Mouse (Mus musculus) left cerebral cortex, adult 18-20 months (tissue): ENCODE measurements around the gene Cacna2d3. TPM values are rescaled to one million over a fixed set of nuclear protein-coding genes. Genes with fewer than 3 reads are reported as not detected.

Experiments used
- DNase-seq, 2 experiments: peaks; one replicate each; pipeline ENCODE4 v3.0.0; 2021 to 2022; ENCODE audit warnings: low spot score in 2 of 2, mixed read lengths in 1 of 2
- total RNA-seq, 2 experiments: library from RNA; stranded (reverse); gene quantifications; 2 replicates each; pipeline ENCODE4 v1.2.3; 2021

The Cacna2d3 gene
- total RNA-seq, 2 experiments from 2014 or later, result 101 to 110 TPM

DNA sequence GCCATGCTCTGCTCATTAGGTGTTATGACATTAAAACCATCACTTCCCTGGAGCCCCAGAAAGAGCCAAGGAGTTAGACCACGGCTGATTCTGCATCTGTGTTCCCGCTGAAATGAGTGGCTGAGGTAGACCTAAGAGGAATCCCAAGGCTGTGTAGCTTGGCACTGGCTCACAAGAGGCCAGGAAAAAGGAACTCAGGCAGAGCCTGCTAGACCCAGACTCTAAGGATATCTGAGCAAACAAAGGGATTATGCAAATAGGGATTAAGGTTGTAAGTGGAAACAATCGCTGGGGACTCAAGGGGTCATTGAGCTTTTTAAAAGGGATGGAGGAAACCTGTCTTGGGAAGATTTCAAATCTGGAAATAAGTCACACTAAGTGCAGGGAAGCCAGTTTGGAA is 766.5 kb downstream of the Cacna2d3 start:
- DNase-seq, result no peak

DNA sequence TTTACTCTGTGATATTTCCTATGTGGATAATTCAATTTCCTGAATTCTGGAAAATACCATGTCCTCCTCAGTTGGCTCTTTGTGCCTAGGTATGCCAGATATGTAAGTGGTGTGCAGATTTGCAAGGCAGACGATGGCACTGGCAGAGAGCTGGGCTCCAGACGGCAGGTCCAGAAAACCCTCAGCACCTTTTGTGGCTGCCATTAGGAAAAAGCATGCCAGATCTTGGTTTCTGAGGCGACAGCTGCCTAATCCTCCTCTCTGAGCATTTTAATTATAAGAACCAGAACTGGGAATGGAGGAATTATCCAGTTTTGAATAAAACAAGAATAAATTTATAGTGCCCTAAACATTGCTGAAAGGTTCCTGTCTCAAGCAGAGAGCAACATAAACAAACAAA is 767.1 kb downstream of the Cacna2d3 start:
- no peak for DNase-seq

DNA sequence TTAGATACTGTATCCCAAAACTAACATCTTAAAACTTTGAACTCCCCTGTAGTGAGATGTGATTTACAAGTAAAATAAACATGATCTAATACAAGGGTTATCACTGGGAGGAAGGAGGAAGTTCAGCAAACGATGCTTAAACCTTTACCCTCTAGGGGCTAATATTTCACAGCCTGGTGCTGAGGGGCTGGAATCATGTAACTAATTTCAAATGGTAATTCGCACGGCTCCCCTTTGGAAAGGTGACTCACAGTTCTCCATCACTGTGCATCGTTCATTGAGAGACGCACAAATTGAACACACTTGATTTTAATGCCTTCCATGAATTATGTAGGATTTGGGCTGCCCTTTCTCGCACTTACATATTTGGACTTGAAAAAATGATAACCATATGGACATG is 767.6 kb downstream of the Cacna2d3 start:
- no peak for DNase-seq

DNA sequence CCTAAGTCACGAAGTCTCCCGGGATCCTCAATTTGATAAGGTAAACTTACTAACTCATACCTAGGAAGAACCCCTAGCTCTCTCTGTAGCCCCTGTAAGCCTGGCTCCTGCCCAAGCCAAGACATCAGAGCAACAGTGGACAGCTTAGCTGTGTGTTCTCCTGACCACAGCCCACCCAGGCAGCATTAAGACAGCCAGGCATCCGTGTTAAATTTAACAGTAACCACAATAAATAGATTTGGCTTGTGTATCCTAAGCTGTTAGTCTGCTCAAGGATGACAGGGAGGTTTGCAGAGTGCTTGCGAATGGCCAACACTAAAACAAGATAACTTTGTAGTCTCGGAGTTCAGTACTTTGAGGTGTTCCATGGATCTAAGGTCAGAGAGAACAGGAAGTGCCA is 768.3 kb downstream of the Cacna2d3 start:
- DNase-seq, result no peak

DNA sequence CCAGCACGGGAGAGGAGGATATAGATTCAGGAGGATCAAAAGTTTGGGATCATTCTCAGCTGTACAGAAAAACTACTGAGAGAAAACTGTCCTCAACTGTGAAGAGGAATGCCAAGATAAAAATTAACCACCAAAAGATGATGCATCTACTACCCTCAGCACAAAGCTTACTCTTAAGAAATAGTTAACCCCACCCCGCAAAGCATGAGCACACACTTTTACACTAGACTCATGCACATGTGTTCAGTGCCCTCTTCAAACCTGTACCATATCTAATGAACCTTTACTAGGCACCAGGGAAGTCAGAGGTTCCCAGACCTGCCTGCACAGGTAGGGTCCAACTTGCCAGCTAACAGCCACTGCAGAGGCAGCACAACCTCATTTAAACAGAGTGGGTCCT is 771.2 kb downstream of the Cacna2d3 start:
- no peak for DNase-seq

DNA sequence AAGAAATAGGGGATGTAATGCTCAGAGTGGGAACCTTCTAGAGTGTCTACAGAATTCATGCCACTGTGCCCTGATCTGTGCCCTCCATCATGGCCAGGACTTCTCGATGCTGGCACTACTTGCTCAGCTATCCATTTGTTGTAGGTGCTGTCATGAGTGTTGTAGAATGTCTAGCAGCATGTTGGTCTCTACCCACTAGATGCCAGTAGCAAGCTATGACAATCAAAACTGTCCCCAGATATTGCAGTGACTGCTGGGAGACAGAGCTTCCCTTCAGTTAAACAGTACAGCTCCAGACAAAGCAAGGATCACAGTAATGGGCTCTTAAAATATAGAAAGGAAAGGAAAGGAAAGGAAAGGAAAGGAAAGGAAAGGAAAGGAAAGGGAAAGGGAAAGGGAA is 771.9 kb downstream of the Cacna2d3 start:
- no peak for DNase-seq

DNA sequence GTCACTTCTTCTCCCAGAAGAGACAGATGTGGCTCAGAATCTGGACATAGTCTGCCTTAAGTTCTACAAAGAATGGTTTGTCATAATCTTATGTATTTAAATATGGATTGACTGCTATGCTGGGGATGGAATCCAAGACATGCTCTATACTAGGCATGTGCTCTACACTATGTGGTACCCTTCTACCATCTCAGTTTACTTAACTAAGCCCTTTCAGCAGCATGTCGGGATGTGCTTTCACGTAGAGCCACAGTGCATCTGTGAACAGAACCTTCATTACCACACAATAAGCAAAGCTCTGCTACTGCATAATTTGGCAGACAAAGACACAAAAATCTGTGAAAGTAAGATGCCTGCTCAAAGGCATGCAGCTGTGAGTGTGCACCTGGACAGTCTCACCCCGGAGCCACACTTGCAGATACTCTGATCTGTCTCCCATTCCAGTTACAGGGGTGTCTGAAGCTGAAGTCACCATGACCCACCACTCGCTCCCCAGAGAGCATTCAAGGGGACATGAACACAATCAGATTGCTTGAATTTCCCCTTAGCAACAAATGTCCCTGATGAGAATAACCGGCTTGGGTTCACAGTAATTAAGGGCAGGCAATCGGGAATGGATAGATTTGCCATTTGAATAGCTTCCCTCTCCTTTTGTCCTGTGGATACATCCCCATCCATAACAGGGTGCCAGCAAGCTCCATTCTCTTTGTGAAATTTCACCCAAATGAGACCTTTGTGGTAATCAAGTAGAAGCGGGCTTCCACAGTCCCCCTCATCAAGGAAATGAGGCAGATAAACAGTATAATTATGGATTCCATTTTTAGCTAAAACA is 773.4 kb downstream of the Cacna2d3 start:
- DNase-seq, result no peak

DNA sequence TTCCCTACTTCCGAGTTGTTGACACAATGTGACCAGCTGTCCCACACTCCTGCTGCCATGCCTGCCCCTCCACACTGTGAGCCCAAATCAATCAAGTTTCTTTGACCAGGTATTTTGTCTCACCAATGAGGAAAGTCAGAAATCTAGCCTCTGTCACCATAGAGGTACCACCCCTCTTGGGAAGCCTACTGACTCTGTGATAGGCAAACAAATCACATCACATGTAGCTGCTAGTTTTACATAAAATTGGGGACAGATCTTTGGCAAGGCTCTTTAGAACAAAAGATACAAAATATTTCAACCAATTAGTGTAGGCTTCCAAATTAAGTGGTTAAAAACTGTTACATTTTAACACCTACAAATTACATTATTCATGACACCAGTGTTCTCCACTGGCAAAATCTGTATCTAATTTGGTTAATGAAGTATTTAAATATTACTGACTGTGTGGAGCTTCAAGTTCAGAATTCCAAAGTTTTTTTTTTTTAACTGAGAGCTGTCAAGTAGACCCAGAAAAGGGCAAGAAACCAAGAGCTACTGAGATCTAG is 788.8 kb downstream of the Cacna2d3 start:
- DNase-seq, result no peak

DNA sequence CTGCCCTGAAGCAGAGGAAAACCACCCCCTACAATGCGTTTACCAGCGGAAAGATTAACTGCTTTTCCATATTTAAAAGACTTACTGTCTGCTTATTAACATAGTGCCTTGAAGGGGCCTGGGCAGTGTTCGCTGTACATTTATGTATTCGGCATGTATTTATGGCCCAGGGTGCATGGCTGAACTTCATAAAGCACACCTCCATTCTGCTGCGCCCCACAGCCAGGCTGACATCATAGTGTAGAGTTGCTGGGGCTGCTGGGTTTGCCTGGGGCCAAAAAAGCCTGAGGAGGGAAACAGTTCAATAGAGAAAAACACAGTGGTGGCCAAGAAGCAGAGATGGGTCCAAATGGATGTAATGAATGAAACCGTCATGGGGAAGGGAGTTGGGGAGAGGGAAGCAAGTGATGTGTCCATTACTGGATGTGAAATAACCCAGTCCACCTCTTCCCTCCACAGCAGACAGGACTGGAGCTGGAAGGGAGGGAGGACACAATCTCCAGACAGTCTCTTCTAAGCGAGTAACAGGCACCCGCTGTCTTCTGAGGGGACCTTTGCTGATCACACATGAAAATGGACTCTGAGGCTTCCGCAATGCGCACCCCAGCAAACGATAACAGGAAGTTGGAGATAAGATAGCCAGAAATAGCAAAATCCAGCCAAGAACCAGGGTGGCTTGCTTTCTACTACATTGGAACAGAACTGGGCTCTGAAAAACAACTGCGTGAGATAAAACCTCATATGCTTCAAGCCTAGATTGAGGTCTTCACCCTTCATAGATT is 798.3 kb downstream of the Cacna2d3 start:
- DNase-seq, result no peak

DNA sequence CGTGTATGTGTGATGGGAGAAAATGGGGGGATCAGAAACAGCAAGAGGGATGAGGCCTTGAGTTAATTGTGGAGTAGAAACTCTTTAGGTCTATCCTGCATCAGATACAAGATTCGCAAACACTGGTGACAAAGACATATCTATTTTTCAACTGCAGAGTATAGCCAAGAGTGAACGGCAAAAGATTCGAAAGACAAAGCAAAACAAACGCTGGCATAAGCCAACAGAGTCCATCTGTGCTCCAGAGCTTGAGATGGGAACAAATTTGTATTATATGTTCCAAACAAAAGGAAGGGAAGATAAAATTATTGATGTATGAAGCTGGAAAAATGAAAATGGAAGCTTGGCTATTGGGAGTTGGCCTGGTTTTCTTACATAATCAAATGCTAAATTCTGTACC is 802.8 kb downstream of the Cacna2d3 start:
- DNase-seq, result no peak

DNA sequence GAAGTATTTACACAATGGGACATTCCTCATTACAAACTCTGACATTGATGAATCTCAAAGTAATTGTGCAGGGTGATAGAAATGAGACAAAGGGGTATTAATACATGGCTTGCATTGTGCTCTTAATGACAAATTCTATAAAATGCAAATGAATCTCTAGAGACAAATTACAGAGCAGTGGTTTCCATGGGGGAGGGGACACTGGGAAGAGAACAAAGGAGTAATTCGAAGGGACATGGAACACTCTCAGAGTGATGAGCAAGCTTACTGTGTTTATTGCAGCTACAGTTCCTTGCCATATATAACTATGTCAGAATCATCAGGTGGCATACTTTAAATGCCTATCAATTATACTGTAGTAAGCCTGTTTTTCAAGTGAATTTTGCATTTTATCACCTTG is 806.7 kb downstream of the Cacna2d3 start:
- no peak for DNase-seq

DNA sequence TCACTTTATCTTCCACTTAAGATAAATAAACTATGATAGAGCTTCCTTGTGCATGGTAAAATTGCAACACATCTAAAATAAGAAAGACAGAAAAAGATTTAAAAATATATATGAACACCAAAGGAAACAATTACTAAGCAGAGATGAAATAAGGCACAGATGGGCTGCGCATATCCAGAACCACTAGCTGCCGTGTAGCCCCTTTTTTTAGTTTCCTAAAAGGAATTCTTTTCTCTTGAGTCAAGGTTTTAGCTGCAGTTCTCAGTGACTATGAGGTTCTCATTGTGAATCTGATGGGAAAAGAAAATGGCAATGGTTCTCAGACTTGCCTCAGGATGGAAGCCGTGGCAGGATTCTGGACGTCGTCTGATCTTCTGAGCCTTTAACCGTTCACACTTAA is 814.0 kb downstream of the Cacna2d3 start:
- no peak for DNase-seq

DNA sequence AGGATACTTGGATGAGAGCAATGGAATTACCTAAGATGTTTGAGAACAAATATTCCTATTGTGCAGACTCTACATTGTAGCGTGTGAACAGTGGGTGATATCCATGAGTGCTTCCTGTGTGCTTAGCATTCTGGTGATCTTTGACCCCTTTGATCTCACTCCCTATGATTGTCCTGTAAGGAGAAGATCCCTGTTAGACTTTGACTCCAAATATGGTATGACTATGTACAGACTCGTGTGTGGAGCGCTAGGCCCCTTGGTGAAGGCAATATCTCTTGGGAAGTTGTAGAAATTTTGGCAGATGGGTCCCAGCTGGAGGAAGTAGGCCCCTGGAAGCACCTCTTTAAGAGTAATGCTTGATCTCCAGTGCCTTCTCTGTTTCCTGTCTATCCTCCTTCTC is 829.1 kb downstream of the Cacna2d3 start:
- no peak for DNase-seq

DNA sequence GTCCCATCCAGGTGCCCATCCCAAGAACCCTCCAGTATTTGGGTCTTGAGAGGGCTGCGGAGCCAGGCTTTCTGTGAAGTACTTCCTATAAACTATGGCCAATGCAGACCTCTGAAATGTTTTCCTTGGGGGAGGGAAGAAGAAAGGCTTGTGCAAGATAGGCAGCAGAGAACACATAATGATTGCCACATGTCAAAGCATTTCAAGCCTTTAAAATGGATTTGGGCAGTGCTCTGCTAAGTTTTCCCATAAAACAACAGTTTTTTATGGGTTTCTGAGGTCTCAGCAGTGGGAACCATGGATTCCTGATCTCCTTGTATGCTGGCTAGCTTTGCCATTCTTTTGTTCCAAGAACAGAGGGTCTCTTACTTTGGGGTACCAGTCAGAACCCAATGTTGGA is 834.3 kb downstream of the Cacna2d3 start:
- no peak for DNase-seq

DNA sequence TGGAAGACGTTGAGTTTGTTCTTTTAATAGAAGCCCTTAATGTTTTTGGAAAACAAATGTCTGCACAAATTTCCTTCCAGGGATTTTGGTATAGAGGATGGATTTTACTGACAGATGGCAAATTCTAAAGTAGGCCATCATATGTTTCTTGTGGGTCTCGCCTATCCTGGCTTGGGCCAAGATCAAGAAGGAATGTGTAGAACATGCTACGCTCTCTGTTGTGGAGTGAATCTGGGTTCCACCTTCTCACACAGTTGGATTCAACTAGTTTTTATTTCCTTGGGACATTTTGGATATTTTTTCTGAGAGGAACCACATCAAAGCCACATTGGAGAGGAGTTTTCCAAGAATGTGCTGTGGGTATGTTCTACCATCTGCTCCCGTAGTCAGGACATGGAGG is 835.0 kb downstream of the Cacna2d3 start:
- no peak for DNase-seq

DNA sequence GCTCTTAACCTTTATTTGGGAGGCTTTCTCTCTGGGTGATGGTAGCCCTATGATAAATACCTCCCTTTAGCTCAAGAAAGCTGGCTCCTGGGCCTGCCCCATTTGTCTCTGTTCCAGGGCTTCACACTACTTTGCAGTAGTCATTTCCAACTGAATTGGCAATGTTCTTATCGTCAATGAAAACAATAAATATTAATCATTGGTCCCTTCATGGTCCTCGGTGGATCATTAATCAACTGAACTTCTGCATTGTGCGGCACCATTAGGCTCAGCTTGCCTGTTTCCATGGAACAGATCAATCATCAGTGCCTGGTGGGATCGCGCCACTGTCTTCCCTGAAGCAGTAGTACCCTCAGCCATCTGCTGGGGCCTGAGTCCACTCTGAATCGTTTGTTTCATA is 850.7 kb downstream of the Cacna2d3 start:
- no peak for DNase-seq

DNA sequence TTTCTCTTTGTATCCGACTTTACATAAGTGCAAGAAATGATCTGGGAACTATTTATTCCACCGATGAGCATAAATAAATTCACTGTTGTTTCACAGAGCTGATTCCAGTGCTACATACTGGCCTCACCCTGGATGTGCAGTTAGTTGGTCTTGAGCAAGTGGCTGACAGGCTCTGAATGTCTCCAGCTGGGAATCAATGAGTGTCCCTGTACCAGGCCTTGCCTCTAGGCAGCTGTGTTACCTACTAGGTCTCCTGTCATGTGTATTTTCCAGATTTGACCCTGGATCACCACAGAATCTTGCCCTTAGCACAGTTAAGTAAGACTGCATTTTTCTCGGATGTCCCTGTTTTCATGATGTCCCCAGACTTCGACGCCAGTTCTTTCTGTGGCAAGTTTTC is 851.3 kb downstream of the Cacna2d3 start:
- no peak for DNase-seq

DNA sequence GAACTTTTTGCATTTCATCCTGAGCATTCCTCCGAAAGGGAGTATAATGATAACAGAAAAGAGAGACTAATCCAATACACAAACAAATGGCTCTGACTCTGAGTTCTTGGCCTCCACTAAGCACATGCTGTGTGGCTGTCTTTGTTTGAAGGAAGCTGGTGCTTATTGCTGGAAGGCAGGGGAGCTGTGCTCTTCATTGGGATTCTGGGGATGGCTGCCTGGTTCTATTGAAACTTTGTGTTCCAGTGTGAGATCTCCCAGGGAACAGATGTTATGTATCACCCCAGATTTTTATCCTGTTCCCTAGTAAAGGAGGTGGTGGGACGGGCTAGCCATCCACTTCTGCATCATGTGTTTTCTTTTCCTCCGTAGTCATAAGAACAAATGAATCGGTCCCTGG is 856.7 kb downstream of the Cacna2d3 start:
- no peak for DNase-seq

DNA sequence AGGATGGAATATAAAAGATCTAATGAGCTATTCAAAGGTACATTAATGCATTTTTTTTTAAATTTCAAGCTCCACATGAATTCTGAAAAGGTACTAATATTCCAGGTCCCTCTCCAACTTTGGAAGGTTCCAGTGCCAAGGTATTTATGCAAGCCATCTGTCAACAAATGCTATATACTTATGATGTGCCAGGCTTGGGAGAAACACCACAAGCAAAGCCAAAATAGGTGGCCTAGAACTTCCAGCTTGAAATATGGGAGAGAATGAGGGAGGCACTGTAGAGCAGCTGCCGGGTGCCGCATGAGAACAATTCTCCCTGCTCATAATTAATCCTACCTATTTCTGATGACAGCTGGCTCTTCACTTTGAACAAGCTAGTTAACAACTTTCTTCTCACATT is 860.5 kb downstream of the Cacna2d3 start:
- DNase-seq, result no peak
